Mouse (Mus musculus) G1E (cell line): Measurements from ENCODE around the gene Sgms1. TPM values are rescaled to one million over a fixed set of nuclear protein-coding genes. Genes with fewer than 3 reads are reported as not detected.

Source experiments
- ATAC-seq: 2 replicates; pipeline ENCODE4 v1.8.0; 2016; ENCODE audit warnings: mild to moderate bottlenecking; ENCODE audit not compliant: insufficient number of reproducible peaks, poor library complexity, low FRiP score, severe bottlenecking; ENCODE audit errors: extremely low read depth
- DNase-seq: peaks from one replicate; pipeline ENCODE4 v3.0.0; 2012; ENCODE audit warnings: low spot score
- H3K27me3 ChIP-seq: 2 replicates; pipeline ENCODE4 v1.6.1; 2012; ENCODE audit warnings: mild to moderate bottlenecking, low read length, inconsistent platforms; ENCODE audit not compliant: insufficient read depth
- H3K36me3 ChIP-seq: replicated peaks from 2 replicates; pipeline ENCODE3; 2012; ENCODE audit warnings: mild to moderate bottlenecking, inconsistent platforms
- H3K4me1 ChIP-seq: 2 replicates; pipeline ENCODE4 v1.6.1; 2012; ENCODE audit warnings: low read depth, low read length, inconsistent platforms, mixed read lengths; ENCODE audit not compliant: insufficient read depth
- H3K4me3 ChIP-seq: 2 replicates; pipeline ENCODE4 v1.5.1; 2012; ENCODE audit warnings: low read depth, mild to moderate bottlenecking, inconsistent platforms, low read length, moderate library complexity, mixed read lengths
- H3K9me3 ChIP-seq: replicated peaks from 2 replicates; pipeline ENCODE4 v1.6.1; 2012; ENCODE audit warnings: inconsistent platforms
- CTCF ChIP-seq: IDR thresholded peaks from 2 replicates; pipeline ENCODE4 v1.5.1; 2012; ENCODE audit warnings: low read depth, low read length, inconsistent platforms, mixed read lengths
- GATA1 ChIP-seq: IDR thresholded peaks from 2 replicates; pipeline ENCODE4 v1.6.1; 2012; ENCODE audit warnings: borderline replicate concordance, low read length, inconsistent platforms, mixed read lengths
- GATA2 ChIP-seq: IDR thresholded peaks from 2 replicates; pipeline ENCODE4 v1.6.1; 2012; ENCODE audit warnings: low read depth, low read length, inconsistent platforms, borderline replicate concordance
- POLR2AphosphoS5 ChIP-seq: IDR thresholded peaks from 2 replicates; pipeline ENCODE4 v1.6.1; 2012; ENCODE audit warnings: low read depth, low read length, inconsistent platforms; ENCODE audit not compliant: insufficient replicate concordance
- TAL1 ChIP-seq: conservative IDR thresholded peaks from 2 replicates; pipeline ENCODE4 v1.6.1; 2012; ENCODE audit warnings: low read depth, low read length, inconsistent platforms, mixed read lengths
- polyA plus RNA-seq: library from polyadenylated mRNA; stranded (reverse); fragments of >175 nt; gene quantifications from 2 replicates; pipeline ENCODE4 v1.2.3, GENCODE M21; 2012
- total RNA-seq, 2 experiments: library from RNA; stranded (forward) in 1 of 2; stranded (reverse) in 1 of 2; fragments of 200-1000 nt in 1 of 2; fragments of >200 nt in 1 of 2; fragmentation: Nextera tagmentation in 1 of 2; gene quantifications; 2 replicates each; pipeline ENCODE4 v1.2.3; 2014 to 2017

The Sgms1 gene
- total and polyA plus RNA-seq, 3 experiments: 14.5 to 91.0 (median 61.2) TPM

- Histone ChIP-seq H3K27me3 (no peaks in the 10 kb centered on the region), H3K4me3 (peak overlapping the region; percentile 63; the same call in 1 of the 2 replicates), H3K4me1 (peaks cover 90% of the 10 kb centered on the region), H3K9me3 (no peaks in the 10 kb centered on the region), H3K36me3 (peaks cover 38% of the 10 kb centered on the region)
- ATAC-seq (0 out of 2 replicates have a peak, but pooled peaks have one; percentile 12), DNase-seq (no peak)
- no peak for TF ChIP-seq TAL1
These were observed 150.1 kb downstream of the Sgms1 start for GRCm38 (mm10) chr19:32239459-32239792.

- Histone ChIP-seq H3K27me3 (no peaks in the 10 kb centered on the region), H3K36me3 (peaks cover 38% of the 10 kb centered on the region), H3K4me1 (peaks cover 93% of the 10 kb centered on the region), H3K4me3 (peak overlapping the region; percentile 63), H3K9me3 (no peaks in the 10 kb centered on the region)
- no peak for TF ChIP-seq GATA2
- TF ChIP-seq TAL1: peak; percentile 42; the same call in 1 of the 2 replicates
- TF ChIP-seq POLR2AphosphoS5: no peak
- TF ChIP-seq CTCF: no peak
- ATAC-seq (peak; percentile 29; the same call in 1 of the 2 replicates), DNase-seq (peak; percentile 48)
These were observed 150.6 kb downstream of the Sgms1 start for GRCm38 (mm10) chr19:32238722-32239458.

- Histone ChIP-seq H3K9me3 (no peaks in the 10 kb centered on the region), H3K36me3 (peaks cover 39% of the 10 kb centered on the region), H3K4me3 (peak overlapping the region; percentile 63; the same call in 1 of the 2 replicates), H3K27me3 (no peaks in the 10 kb centered on the region), H3K4me1 (peaks cover 85% of the 10 kb centered on the region)
- TF ChIP-seq GATA2: no peak
- TF ChIP-seq GATA1: no peak
- no peak for TF ChIP-seq POLR2AphosphoS5
- TF ChIP-seq CTCF: no peak
- TF ChIP-seq TAL1: no peak
- no peak for ATAC-seq
- no peak for DNase-seq
These were observed 151.8 kb downstream of the Sgms1 start for GRCm38 (mm10) chr19:32237685-32238084.

GRCm38 (mm10) chr19:32237173-32237583, 152.3 kb downstream of the Sgms1 start:
- DNase-seq (no peak), ATAC-seq (no peak)
- TF ChIP-seq CTCF: no peak
- TF ChIP-seq TAL1: 0 out of 2 replicates have a peak, but pooled peaks have one; percentile 15
- Histone ChIP-seq H3K4me1 (peaks cover 82% of the 10 kb centered on the region), H3K36me3 (peaks cover 39% of the 10 kb centered on the region), H3K4me3 (peak overlapping the region; percentile 63; the same call in 1 of the 2 replicates), H3K27me3 (no peaks in the 10 kb centered on the region), H3K9me3 (no peaks in the 10 kb centered on the region)

- Histone ChIP-seq H3K4me1 (peaks cover 61% of the 10 kb centered on the region), H3K27me3 (no peaks in the 10 kb centered on the region), H3K36me3 (peaks cover 41% of the 10 kb centered on the region), H3K9me3 (no peaks in the 10 kb centered on the region), H3K4me3 (no peak overlapping the region)
- TF ChIP-seq CTCF (no peak), POLR2AphosphoS5 (no peak)
- ATAC-seq (no peak), DNase-seq (no peak)
These were observed 154.6 kb downstream of the Sgms1 start for GRCm38 (mm10) chr19:32234717-32235434.

- Histone ChIP-seq H3K27me3 (no peaks in the 10 kb centered on the region), H3K9me3 (no peaks in the 10 kb centered on the region), H3K36me3 (peaks cover 62% of the 10 kb centered on the region), H3K4me3 (no peak overlapping the region), H3K4me1 (peaks cover 46% of the 10 kb centered on the region)
- no peak for TF ChIP-seq TAL1
- TF ChIP-seq POLR2AphosphoS5: no peak
- no peak for TF ChIP-seq GATA1
- TF ChIP-seq GATA2: no peak
- TF ChIP-seq CTCF: no peak
- no peak for DNase-seq
- ATAC-seq: no peak
These were observed 158.2 kb downstream of the Sgms1 start for GRCm38 (mm10) chr19:32231292-32231691.

GRCm38 (mm10) chr19:32230798-32231197, 158.7 kb downstream of the Sgms1 start:
- Histone ChIP-seq H3K27me3 (no peaks in the 10 kb centered on the region), H3K36me3 (peaks cover 59% of the 10 kb centered on the region), H3K4me1 (peaks cover 44% of the 10 kb centered on the region), H3K4me3 (no peak overlapping the region), H3K9me3 (no peaks in the 10 kb centered on the region; the same call in 1 of the 2 replicates)
- no peak for ATAC-seq
- TF ChIP-seq GATA1: no peak
- no peak for TF ChIP-seq GATA2
- TF ChIP-seq CTCF: no peak
- no peak for TF ChIP-seq TAL1
- TF ChIP-seq POLR2AphosphoS5: no peak
- DNase-seq: no peak
